Mouse (Mus musculus) kidney, embryonic 16.5 days (tissue): ENCODE data around the gene Slc5a1. TPM values are rescaled to one million over a fixed set of nuclear protein-coding genes. Genes with fewer than 3 reads are reported as not detected.

Experiments used
- ATAC-seq: fragments of 200-750 bp; cut with Nextera tagmentation; 2 replicates; pipeline ENCODE4 v1.8.0; 2017; ENCODE audit warnings: moderate TSS enrichment; ENCODE audit not compliant: low FRiP score, low TSS enrichment
- H3K27ac ChIP-seq: fragments of 300-500 bp; sonication (generic); 2 replicates; pipeline ENCODE4 v1.5.1; 2014; ENCODE audit warnings: low read length
- H3K27me3 ChIP-seq: fragments of 300-500 bp; sonication (generic); 2 replicates; pipeline ENCODE4 v1.6.1; 2014; ENCODE audit warnings: low read length, control low read depth, mixed read lengths; ENCODE audit not compliant: insufficient read depth
- H3K36me3 ChIP-seq: fragments of 300-500 bp; sonication (generic); 2 replicates; pipeline ENCODE4 v1.6.1; 2014; ENCODE audit warnings: low read length, control low read depth, mixed read lengths; ENCODE audit not compliant: insufficient read depth
- H3K4me1 ChIP-seq: fragments of 300-500 bp; sonication (generic); 2 replicates; pipeline ENCODE4 v1.6.1; 2014; ENCODE audit warnings: low read length, control low read depth, mixed read lengths; ENCODE audit not compliant: insufficient read depth
- H3K4me2 ChIP-seq: fragments of 300-500 bp; sonication (generic); replicated peaks from 2 replicates; pipeline ENCODE4 v1.6.1; 2014; ENCODE audit warnings: low read depth, low read length
- H3K4me3 ChIP-seq: fragments of 300-500 bp; sonication (generic); 2 replicates; pipeline ENCODE4 v1.5.1; 2014; ENCODE audit warnings: mild to moderate bottlenecking, low read length
- H3K9ac ChIP-seq: fragments of 300-500 bp; sonication (generic); replicated peaks from 2 replicates; pipeline ENCODE4 v1.6.1; 2014; ENCODE audit warnings: low read length
- H3K9me3 ChIP-seq: fragments of 300-500 bp; sonication (generic); 2 replicates; pipeline ENCODE4 v1.6.1; 2016; ENCODE audit warnings: low read length, control low read depth
- WGBS: fragments of 180-500 bp; shearing (Covaris S2); extraction: QIAGEN DNeasy Blood & Tissue Kit; methylation state at CpG from one replicate; pipeline ENCODE4 v1.1.7; 2014; 5-methylcytosine and 5-hydroxymethylcytosine counted together
- polyA plus RNA-seq: library from polyadenylated mRNA; unstranded; fragments of >200 nt; fragmentation: Nextera tagmentation; extraction: Ambion mirVana; gene quantifications from 2 replicates; pipeline ENCODE4 v1.2.1, GENCODE M21; 2015

Slc5a1 gene
- polyA plus RNA-seq, 1 experiment from 2014 or later: 20.8 TPM

DNA sequence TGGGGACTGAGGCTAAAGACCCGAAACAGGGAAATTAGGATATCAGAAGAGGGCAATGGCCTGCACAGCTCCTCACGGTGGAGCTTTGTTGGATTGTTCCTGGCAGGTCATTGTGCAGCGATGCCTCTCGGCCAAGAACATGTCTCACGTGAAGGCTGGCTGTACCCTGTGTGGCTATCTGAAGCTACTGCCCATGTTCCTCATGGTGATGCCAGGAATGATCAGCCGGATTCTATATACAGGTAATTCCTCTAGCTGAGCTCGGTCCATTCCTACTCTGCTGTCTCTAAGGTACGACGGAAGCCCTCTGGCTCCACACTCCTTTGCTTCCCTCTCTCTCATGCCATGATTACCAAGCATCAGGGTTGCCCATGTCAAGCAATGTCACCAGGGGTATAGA, 42.8 kb downstream of the Slc5a1 start:
- Histone ChIP-seq H3K4me2 (no peak overlapping the region), H3K4me1 (0 out of 2 replicates have a peak, but pooled peaks cover 2% of the 10 kb centered on the region), H3K36me3 (no peaks in the 10 kb centered on the region), H3K27ac (no peak overlapping the region), H3K4me3 (no peak overlapping the region), H3K9ac (no peak overlapping the region), H3K27me3 (no peaks in the 10 kb centered on the region), H3K9me3 (no peaks in the 10 kb centered on the region)
- no peak for ATAC-seq
- 89% methylated on average over 9 of the region's 9 CpGs for WGBS

DNA sequence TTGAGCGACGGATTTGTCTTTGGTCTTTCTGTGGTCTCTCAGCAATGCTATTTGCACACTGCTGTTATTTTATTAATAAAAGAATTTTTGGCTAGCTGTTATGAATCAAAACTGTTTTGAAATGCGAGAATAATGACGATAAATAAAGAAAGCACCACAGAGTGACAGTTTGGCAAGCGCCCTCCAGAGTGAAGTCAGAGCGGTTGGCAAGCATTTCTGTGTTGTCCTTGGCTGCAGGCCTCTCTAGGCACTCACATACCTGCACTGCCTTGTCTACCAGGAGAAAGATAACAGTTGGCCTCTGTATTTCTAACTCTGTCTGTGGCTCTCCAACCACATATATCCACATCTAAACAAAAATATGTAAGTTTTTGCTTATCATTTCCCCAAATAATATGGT, 43.7 kb downstream of the Slc5a1 start:
- 76% methylated on average over 6 of the region's 6 CpGs for WGBS
- H3K36me3 ChIP-seq: no peaks in the 10 kb centered on the region
- H3K9ac ChIP-seq: no peak overlapping the region
- H3K4me2 ChIP-seq: no peak overlapping the region
- no peak overlapping the region for H3K27ac ChIP-seq
- H3K9me3 ChIP-seq: no peaks in the 10 kb centered on the region
- H3K27me3 ChIP-seq: no peaks in the 10 kb centered on the region
- 0 out of 2 replicates have a peak, but pooled peaks cover 2% of the 10 kb centered on the region for H3K4me1 ChIP-seq
- no peak for ATAC-seq
- no peak overlapping the region for H3K4me3 ChIP-seq

DNA sequence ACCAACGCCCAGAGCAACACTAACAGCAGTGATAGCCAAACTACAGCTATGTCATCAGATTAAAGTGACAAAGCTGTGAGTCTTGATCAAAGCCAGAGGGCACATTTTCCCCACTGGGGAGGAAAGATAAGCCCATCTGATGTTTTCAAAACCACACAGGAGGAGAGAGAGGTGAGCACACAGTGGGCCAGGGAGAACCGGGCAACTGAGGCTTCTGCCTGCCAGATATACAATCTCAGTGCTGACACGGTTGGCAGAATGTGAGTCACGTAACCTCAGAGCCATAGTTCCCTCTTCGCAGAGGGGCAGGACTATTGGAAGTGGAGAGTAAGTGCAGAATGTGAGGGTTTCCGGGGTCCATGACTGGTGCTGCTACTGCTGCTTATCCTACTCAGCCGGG, 89.5 kb downstream of the Slc5a1 start:
- no peak overlapping the region for H3K27ac ChIP-seq
- no peak overlapping the region for H3K4me2 ChIP-seq
- 22% methylated on average over 7 of the region's 7 CpGs for WGBS
- no peaks in the 10 kb centered on the region for H3K27me3 ChIP-seq
- no peak for ATAC-seq
- no peak overlapping the region for H3K9ac ChIP-seq
- no peaks in the 10 kb centered on the region for H3K4me1 ChIP-seq
- no peak overlapping the region for H3K4me3 ChIP-seq
- H3K9me3 ChIP-seq: no peaks in the 10 kb centered on the region
- H3K36me3 ChIP-seq: no peaks in the 10 kb centered on the region

DNA sequence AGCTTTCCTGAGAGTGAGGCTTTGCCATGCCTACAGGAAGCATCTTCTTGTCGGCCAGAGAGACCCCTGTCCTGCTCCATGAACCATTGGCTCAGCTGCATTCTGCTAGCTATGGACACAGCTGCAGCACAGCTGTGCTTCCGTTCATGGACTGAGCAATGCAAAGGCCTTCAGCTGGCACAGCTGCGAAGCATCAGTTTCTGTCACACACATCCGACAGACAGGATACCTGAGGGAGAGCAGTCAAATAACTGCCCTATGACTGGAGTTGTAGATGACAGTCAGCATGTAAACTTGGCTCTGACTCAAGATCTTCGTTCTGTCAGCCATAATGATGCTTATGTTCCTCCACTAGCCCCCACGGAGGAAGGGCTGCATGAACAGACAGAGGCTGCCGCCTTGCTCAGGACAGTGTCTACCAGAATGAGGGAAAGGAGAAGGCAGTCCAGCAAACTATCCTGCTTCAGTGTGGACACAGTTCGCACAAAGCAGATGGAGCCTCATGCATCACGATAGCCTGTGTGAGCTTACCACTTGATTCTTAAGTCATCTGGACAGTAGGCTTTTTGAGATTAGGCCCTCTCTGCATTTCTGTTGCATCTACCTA, 91.3 kb downstream of the Slc5a1 start:
- Histone ChIP-seq H3K4me2 (no peak overlapping the region), H3K27me3 (no peaks in the 10 kb centered on the region), H3K27ac (no peak overlapping the region), H3K4me3 (no peak overlapping the region), H3K9me3 (no peaks in the 10 kb centered on the region), H3K4me1 (no peaks in the 10 kb centered on the region), H3K9ac (no peak overlapping the region), H3K36me3 (no peaks in the 10 kb centered on the region)
- no peak for ATAC-seq
- WGBS: 67% methylated on average over 9 of the region's 9 CpGs

DNA sequence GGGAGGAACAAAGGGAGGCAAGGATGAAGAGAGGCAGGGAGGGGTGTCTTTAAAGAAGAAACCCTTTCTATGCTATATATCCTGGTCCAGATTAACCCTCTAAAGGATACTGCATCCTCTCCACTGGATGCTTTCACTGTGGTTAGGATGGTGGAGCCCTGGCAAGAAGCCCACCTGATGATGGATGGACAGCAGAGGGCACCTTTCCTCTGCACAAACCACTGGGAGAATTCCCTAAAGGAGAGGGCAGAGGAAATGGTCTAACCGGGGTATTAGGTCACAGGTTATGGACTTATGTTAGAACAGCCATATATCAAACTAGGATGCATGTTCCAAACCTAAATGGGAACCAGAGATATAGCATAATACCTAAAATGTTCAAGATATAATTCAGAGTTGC, 96.1 kb downstream of the Slc5a1 start:
- Histone ChIP-seq H3K27ac (no peak overlapping the region), H3K4me2 (no peak overlapping the region), H3K9ac (no peak overlapping the region), H3K4me1 (peaks cover 9% of the 10 kb centered on the region), H3K36me3 (no peaks in the 10 kb centered on the region), H3K27me3 (no peaks in the 10 kb centered on the region), H3K9me3 (no peaks in the 10 kb centered on the region), H3K4me3 (no peak overlapping the region)
- ATAC-seq: no peak
- WGBS: 13% methylated on average over 1 of the region's 1 CpGs

DNA sequence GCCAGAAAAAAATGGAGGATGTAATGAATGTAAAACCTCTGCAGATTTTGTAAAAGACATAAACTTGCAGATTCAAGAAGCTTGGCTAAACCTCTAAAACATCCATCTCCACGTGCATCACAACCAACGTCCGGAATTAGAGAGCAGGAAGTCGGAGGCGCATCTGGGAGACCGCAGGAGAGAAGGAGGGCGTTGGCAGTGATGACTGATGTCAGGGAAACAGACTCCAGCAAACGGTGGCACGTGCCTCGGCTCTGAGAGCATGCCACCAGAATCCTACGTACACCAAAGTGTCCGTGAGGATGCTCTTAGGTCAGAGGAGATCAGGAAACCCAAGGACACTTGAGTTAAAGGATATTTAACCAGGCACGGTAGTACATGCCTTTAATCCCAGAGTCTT, 97.7 kb downstream of the Slc5a1 start:
- Histone ChIP-seq H3K9me3 (no peaks in the 10 kb centered on the region), H3K9ac (no peak overlapping the region), H3K27ac (no peak overlapping the region), H3K36me3 (no peaks in the 10 kb centered on the region), H3K4me1 (peaks cover 9% of the 10 kb centered on the region), H3K4me2 (no peak overlapping the region), H3K4me3 (no peak overlapping the region), H3K27me3 (no peaks in the 10 kb centered on the region)
- ATAC-seq: no peak
- 62% methylated on average over 13 of the region's 13 CpGs for WGBS

DNA sequence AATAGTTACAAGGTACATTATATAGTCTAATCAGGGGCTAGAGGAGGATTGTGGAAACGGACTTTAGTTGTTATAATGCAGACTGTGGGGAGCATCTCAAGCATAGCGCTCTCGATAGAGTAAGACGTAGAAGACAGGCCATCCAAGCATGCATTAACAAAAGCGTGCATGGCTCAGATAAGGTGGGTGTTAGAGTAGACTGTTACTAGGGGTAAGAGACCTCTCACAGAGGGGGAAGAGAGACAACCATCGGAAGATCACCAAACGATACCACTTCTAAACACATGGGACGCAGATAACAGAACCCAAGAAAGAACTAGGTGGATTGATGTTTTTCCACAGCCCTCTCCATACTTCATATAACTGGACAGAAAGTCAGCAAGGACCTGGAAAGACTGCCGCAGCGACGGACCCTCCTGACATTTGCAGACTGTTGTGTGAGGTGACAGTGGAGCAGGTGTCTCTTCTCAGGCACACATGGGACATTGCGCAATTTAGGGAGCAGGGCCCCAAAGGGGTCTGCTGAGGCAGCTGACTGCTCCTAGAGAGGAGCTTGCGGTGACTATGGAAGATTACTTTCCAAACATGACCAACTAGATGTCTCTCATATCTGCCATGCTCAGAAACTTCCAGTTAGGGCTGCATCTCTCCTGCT, 98.6 kb downstream of the Slc5a1 start:
- Histone ChIP-seq H3K4me1 (peaks cover 9% of the 10 kb centered on the region), H3K9me3 (no peaks in the 10 kb centered on the region), H3K9ac (no peak overlapping the region), H3K4me2 (no peak overlapping the region), H3K4me3 (no peak overlapping the region), H3K27me3 (no peaks in the 10 kb centered on the region), H3K27ac (no peak overlapping the region), H3K36me3 (no peaks in the 10 kb centered on the region)
- 78% methylated on average over 13 of the region's 13 CpGs for WGBS
- ATAC-seq: no peak

DNA sequence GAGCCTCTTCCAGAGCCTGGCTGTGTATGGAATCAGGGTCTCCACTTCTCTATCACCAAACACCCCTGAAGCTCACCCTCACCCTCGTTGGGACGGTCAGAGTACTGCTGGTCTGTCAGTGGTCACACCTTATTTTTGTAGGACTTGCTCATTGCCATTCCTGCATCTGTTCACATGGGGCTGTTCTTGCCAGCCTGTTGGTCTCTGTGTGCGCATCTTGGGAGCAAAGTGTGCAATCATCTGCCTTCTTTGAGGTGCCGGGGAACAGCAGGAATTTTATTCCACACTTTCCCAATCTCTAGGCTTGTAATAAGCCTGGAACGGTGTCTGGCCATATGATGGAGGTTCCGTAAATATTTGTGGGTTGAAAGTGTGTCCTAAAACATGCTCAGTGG, 99.1 kb downstream of the Slc5a1 start:
- Histone ChIP-seq H3K4me1 (peaks cover 9% of the 10 kb centered on the region), H3K27ac (no peak overlapping the region), H3K4me2 (no peak overlapping the region), H3K4me3 (no peak overlapping the region), H3K27me3 (no peaks in the 10 kb centered on the region), H3K9ac (no peak overlapping the region), H3K9me3 (no peaks in the 10 kb centered on the region), H3K36me3 (no peaks in the 10 kb centered on the region)
- WGBS: 78% methylated on average over 6 of the region's 6 CpGs
- no peak for ATAC-seq

DNA sequence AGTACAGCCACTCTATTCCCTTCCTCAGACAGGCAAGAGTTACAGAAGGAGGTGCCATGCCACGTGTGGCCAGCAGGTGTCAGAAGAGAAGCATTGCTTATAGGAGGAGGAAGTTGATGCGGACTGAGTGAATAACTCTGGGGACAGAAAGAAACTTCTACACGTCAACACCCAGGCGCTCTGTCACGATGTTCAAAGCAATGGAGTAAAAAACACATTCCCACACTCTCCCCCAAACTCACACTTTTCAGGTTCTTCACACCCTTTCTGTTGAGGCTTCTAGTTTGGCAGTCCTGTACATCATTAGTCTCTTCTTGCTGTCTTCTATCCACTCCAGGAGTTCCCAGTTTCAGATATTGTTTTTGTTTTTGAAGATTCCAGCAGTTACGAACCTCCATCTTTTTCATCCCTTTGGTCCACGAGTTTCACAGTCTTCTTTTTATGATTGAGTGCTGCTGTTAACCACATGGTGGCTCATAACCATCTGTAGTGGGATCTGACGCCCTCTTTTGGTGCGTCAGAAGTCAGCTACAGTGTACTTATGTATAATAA, 99.7 kb downstream of the Slc5a1 start:
- Histone ChIP-seq H3K4me1 (peaks cover 9% of the 10 kb centered on the region), H3K9me3 (no peaks in the 10 kb centered on the region), H3K4me3 (peak overlapping the region; percentile 29), H3K27ac (0 out of 2 replicates have a peak overlapping the region, but pooled peaks have one; percentile 39), H3K4me2 (peak overlapping the region; percentile 55), H3K9ac (peak overlapping the region; percentile 49), H3K36me3 (no peaks in the 10 kb centered on the region), H3K27me3 (no peaks in the 10 kb centered on the region)
- peak; percentile 74 for ATAC-seq
- WGBS: 9% methylated on average over 9 of the region's 9 CpGs

DNA sequence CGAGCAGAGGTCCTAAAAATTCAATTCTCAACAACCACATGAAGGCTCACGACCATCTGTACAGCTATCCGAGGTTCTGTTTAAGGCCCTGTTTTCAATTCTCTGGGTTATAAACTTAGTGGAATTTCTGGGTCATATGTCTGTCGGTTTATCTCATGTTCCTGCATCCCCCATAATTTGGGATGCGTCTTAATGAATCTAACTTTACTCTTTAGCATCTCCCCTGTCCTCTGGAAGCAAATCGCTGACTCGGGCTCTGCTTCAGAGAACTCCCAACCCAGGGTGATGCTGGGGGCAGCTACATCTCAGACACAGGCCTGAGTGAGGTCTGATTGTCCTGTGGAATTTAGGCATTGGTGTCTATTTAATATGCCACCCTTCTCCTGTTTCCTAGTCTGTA, 100.3 kb downstream of the Slc5a1 start:
- WGBS: 36% methylated on average over 7 of the region's 7 CpGs
- H3K4me3 ChIP-seq: no peak overlapping the region
- H3K9me3 ChIP-seq: no peaks in the 10 kb centered on the region
- no peak for ATAC-seq
- H3K4me1 ChIP-seq: peaks cover 9% of the 10 kb centered on the region
- H3K27me3 ChIP-seq: no peaks in the 10 kb centered on the region
- H3K36me3 ChIP-seq: no peaks in the 10 kb centered on the region
- H3K4me2 ChIP-seq: peak overlapping the region; percentile 55; the same call in 1 of the 2 replicates
- H3K27ac ChIP-seq: no peak overlapping the region
- H3K9ac ChIP-seq: peak overlapping the region; percentile 49; the same call in 1 of the 2 replicates
